Mouse (Mus musculus): ENCODE results near the gene Calhm4. TPM values are rescaled to one million over a fixed set of nuclear protein-coding genes. Genes with fewer than 3 reads are reported as not detected.
"Not testable (repeated sequence)": the region's sequence is repeated elsewhere in the genome, so short reads cannot be mapped to it uniquely, and the experiment has no call there.

Gene Calhm4
- total RNA-seq (2021), result not detected
- not detected in 2 replicates for polyA plus RNA-seq (2012; rRNA removed)
- long read RNA-seq, result 0 reads

DNA sequence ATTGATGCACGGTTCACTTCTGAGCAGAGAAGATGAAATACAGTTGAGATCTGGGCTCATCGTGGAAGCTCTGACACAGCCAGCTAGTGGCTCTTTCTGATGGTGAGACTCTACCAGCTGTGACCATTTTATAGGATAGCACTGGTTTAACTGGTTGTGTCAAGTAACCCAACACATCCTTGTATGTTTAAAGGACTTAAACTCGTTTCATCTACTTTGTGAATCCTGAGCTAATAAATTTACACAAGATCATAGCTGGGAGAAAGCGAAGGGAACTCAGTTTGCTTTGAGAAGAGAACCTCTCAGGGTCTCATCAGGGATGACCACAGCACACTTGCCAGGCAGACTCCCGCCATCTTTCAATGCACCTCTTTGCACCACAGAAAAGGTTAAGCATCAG, at the start of gene Calhm4:
Calhm4 (minus strand) TSS at position 101 of the 400 bp plus-strand sequence.
- no peak for DNase-seq

DNA sequence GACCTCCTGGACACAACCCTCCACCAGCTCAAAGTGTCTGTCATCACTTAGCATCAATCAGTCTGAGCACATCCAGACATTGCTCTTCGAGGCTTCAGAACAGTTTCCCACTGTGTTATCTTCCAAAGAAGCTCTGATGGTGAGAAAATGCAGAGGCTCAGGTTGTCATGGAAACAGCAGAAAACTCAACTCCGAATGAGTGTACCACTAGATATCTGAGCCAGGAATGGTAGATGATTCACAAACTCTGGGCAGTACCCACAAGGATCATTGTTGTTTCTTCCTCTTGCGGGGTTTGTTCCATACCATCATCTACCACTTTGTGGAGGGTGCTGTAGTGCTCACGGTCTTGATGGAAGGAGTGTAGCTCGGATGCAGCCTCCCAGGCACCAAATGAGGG, 47.8 kb upstream of the Calhm4 start:
- DNase-seq, result no peak

DNA sequence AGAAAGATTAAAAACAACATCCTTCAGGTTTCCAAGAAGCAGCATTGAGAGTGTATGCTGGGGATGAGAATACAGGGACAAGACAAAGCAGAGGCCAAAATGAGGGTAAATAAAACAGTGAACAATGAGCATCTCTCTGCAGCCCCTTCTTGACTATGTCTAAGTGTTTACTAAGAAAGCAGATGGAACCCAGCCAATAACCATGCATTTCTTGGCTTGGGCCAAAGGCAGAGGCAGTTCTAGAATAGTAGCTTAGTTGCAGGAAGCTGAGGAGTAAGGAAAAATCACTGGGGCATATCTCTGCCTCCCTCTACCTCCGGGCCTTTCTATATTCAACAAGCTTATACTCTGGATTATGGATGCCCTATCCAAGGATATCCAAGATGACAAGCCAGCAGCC, 46.4 kb upstream of the Calhm4 start:
- no peak for DNase-seq

DNA sequence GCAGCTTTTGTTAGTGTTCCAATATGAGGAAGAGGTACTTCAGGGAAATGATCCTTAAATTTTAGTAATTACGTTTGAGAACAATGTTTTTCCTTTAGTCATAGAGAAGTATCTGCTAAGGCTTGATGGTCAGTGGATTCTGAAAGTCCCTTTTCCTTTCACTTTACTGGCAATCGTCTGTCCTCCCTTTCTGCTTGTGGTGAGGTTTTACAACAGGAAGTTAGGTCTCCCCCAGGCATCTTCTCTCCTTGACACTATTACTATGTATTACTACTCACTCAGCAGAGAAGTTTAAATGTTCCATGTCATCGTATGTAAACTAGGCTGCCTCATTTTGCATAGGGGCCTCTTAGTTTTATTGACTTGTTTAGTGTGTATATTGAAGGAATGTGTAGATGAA, 45.4 kb upstream of the Calhm4 start:
- no peak for DNase-seq

DNA sequence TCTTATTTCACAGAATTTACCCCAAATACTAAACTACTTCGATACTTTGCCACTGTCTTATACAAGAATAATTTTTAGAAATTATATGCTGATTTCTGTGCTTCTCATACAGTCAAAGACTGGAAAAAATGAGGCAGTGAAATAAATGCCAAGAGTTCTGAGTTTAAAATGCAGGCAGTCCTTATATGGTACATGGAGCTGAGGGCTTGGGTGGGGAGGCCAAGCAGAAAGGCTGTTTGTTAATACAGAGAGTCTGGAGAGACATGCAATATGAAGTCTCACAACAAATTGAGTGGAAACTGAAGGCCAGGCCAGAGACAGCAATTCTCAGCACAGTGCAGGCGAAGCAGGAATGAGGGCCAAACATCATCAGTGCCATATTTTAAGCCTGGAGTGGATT, 44.4 kb upstream of the Calhm4 start:
- DNase-seq, result no peak

DNA sequence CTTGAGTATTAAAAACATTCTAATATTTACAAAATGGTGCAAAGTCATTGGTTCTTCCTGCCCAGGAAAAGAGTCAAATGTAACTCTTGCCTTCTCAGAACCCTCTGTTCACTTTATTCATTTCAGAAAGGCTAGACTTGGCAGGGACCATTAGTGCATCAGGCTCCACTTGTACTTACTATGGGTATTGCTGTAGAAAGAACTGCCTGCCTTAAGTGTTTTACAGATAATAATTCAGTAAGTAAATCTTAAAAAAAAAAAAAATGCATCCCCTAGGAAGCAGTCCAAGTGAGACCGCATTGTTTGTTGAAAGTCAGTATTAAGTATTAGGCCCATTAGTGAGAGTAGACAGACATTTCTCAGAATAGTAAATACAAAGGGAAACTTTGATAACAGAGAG, 42.4 kb upstream of the Calhm4 start:
- no peak for DNase-seq

DNA sequence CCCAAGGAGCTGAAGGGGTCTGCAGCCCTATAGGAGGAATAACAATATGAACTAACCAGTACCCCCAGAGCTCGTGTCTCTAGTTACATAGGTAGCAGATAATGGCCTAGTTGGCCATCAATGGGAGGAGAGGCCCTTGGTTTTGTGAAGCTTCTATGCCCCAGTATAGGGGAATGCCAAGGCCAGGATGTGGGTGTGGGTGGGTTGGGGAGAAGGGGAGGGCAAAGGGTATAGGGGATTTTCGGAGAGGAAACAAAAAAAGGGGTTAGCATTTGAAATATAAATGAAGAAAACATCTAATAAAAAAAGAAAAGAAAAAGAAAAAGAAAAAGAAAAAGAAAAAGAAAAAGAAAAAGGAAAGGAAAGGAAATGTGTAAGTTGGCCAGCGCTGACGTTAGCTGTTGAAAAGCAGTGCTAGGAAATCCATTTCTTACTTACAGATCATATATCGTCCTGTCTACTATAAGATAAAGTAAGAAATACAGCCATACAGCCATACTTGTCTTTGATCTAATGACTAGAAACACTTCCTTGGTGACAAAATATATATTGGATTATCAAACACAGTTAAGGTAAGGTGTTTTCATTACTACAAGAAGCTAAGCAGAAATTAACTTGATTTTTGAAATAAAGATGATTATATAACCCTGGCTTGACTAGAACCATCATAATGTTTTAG, 30.6 kb upstream of the Calhm4 start:
- no peak for DNase-seq

DNA sequence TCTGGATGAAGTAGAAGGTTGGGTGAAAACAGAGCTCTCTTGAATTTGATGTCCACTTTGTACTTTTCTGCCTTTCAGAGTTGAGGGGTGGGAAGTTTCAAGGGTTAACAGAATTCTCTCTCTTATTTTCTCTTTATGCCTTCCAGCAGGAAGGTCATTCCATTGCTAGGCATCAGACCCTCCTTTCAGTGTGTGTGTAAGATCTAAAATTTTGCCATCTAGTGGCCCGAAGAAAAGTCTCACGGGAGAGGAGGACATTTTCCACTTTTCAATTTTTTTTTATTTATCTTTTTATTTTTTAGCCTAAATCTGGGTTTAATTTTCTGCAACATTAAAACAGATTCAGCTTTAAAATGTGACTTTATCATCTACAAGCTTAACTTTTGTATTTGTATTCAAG, 27.5 kb upstream of the Calhm4 start:
- DNase-seq, result no peak

DNA sequence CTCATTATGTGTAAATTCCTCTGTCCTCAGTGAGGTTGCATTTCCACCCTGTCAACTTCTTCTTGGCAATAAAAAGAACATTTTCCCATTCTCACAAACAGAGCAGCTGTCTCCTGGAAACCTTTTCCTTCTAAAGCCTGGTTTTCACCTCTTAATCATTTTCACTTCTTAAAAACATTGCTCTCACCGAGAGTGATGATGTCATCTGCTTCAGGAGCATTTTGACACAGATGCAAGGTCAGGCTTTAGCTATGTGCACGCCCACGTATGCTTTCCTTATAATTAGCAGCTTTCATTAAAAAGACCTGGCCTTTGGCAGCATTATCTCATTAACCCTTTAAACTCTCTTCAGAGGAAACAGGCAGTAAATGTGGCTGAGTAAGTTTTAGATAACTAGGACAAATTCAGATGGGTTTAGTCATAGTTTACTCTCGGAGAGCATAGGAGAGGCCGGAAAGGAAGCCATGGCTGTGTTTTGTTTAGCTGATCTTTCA, 26.9 kb upstream of the Calhm4 start:
- DNase-seq, result peak; percentile 7

DNA sequence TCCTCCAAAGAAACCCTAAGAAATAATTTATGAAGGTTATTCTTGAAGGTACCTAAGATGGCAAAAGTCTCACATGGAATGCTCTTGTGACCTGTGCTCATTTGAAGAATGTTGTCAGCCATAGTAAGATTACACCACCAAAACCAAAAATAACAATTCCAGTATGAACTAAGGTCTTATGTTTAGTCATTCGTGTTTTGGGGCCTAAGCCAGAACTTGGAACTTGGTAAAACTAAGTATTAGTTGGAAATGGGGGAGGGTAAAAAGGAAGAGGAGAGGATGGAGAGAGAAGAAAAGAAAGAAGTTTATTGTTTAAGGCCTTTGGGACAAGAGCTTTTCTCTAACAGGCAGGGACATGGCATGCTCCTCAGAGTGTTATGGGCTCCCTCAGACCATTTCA, 25.5 kb upstream of the Calhm4 start:
- no peak for DNase-seq

DNA sequence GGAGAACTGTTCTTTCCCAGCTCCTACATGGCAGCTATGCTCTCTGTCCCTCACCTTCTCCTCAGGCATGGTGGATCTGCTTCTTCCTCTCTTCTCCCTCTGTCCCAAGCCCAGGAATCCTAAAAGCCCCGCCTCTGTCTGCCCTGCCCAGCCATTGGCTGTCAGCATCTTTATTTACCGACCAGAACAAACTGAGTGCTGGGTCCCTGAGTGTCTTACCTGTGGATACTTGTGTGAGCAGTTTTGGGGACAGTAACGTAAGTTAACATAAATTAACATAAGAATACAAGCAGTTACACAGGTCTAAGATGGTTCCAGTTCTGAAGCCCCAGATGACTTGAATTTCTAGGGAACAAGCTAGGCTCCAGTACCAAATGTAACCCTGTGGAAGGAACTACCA, 22.5 kb upstream of the Calhm4 start:
- no peak for DNase-seq

DNA sequence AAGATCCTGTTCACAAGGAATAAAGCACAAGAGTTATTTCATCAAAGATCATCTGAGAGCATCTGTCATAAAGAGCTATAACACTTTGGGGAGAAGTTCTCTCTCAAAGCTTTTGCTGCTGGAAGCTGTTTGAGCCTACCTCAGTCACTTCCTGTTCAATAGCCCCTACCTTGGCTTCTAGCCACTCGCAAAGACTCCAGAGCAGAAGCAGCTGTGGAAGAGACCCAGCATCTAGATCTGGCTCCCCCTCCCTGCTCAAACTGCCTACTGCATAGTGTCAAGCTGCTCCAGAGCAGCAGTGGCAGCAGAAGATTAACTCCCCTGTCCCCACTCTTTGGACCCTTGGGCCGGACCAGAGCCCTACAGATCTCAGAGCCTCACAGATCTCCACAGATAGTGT, 9.9 kb upstream of the Calhm4 start:
- DNase-seq, result no peak

DNA sequence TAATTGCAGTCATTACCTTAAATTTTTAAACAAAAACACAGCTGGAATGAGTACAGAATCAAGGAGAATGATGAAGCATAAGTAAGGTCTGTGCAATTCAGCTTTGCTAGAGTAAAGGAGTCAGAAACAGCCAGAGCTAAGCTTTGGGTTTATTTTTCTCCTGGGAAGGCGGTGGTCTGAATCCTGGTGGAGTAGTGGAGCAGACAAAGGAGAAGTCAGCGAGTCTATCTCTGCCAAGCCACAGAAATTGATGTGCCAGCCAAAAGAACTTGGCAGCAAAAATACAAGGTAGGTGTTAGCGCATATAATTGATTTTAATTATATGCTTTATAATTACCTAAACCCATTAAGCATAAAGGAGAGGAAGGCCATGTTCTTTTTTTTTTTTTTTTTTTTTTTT, 6.7 kb downstream of the Calhm4 start, which contains the start of gene Trappc3l:
Trappc3l (plus strand) TSS at position 197 of the 400 bp plus-strand sequence.
- no peak for DNase-seq

DNA sequence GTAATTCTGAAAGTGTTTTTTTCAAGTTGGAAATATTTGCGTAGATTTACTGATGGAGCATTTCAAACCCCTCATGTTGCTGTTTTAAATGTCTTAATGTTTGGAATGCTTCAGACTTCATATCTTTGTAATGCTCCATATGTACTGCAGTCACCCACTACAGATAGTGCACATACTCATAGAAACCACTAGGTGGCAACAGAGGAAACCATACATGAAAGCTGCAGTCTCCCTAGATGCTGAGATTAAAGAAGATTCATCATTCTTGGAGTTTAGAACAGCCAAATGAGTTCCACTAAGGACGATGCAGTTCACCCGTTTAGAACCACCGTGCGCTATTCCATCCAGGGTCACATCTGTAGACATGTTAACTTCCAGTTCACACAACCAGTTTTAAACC, 7.5 kb downstream of the Calhm4 start:
- DNase-seq, result no peak

DNA sequence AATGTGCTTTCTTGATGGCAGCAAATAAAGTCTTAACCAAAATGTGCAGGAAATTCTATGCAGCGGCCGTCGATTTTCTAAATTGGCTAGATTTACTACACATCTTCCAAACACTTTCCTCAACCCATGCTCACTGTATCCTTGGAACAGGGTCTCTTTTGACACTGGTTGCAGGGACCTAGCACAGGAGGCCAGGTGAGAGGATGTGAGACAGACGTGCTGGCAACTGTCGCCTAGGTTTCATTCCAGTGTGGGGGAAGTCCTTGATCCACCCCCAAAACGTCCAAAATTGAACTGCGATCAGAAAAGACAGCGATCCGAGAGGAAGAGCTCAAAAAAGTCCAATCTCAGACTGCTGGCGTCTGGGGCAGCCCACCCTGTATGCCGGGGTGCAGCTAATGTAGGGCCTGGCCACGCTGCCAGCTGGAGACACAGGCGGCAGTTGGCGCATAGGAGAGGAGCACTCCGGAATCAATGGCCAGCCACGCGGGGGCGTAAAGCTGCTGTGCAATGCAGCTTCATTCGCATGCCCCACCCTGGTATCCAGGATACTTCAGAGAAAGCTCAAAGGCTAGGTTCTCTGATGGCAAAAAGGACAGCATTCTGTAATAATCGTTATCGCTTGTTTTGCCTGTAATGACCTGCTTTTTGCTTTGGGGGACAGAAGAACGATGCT, 10.3 kb downstream of the Calhm4 start:
- DNase-seq, result peak; percentile 80

DNA sequence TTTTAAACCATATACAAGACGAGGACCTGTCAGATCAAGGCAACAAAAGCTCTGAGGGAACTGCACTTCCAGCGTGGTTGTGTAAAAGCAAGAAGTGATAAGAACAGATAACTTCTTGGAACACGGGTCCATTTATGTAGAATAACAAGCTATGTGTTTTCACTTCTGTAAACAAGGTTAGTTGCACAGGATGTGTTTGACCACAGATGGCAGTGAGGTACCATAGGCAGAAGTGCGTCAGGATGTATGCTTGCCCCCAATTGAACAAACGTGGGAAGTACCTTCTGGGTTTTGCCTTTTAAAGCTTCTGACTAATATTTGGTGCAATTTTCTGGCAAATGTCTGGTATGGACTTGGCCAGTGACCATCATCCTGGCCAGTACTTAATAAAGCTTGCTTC, 13.8 kb downstream of the Calhm4 start:
- no peak for DNase-seq

DNA sequence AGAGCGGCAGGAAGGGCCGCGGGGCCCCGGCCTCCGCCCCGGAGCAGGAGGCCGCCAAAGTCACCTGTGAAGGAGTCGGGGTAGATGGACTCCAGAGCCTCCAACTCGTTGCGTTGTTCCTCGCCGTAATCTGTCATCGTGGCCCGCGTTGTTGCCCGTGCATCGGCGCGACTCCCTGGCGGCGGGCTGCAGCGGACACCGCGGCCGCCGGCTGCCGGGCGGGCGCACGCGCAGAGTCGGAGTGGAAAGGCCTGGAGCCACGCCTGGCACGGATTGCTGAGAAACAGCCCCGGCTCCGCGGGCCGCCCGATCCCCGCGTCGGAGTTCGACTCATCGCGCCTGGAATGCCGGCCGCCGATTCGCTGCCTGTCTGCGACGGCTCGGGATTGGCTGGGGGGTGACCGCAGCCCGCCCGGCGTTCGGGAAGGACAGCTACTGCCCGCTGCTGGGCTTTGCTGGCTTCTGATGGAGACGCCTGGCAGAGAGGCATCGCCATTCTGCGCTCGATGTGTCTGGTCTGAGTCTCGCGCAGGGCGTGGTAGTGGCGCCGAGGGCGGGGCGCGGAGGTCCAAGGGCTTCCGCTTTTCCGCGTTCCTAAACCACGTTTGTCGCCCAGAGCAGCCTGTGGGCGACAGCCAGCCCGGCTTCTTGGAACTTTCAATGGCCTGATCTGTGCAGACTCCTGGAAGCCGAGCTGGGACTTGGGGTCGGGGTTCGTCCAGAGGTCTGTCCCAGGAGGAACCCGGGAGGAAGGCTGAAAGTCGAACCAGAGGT, 24.6 kb downstream of the Calhm4 start, which contains the start of gene Rwdd1:
Rwdd1 (minus strand) TSS at position 323 of the 774 bp plus-strand sequence.
- DNase-seq, result peak; percentile 99

DNA sequence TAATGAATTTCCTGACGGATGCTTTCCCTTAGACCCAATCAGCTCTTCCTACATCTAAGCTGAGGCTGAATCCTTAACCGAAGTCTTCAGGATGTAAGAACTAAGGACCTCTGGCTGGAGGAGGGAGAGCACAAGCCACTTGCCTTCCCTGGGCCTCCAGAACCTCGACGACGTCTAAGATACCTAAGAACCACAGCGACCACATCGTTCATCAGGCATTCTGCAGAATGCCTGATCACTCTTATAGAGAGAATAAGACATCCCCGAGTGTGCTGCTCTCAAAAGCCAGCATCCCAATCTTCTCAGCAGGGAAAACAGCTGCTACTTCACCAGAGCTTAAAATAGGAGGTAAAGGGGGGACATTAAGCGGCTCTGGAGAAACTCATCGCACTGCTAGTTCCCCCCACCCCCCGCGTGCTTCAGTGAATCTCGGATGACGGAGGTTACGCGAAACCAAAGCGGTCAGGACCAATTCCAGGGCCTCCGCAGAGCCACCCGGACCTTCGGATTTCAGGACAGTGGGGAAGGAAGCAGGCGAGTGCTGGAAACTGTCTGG, 25.3 kb downstream of the Calhm4 start:
- DNase-seq, result no peak

DNA sequence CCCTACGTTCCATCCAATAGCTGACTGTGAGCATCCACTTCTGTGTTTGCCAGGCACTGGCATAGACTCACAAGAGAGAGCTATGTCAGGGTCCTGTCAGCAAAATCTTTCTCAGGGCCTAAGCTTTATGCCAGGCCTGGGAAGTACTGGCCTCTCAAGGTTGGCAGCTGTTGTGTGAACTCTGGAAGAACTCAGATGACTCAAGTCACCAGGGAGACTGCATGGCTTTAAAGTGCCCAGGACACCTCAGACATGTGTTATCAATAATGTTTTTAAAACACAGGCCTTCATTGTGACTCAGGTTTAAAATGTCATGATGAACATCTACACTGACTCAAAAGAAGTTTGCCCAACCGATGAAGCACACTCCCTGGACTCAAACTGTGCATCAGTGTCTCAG, 30.9 kb downstream of the Calhm4 start:
- peak; percentile 72 for DNase-seq

DNA sequence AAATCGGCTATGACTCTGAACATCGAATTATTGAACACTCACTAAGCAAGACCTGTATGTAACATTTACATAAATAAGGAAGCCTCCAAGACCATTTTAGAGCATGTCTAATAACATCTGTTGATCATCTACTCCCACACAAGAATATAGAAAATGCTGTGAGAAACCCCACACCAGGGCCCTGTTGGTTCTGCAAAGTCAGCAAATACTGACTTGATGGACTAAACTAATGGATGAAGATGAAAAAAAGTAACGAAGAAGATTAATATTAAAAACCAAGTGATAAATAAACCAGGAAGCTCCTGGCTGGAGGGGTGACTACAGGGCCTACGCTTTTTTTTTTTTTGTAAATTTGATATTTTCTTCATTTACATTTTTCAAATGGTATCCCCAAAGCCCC, 31.5 kb downstream of the Calhm4 start:
- no peak for DNase-seq

DNA sequence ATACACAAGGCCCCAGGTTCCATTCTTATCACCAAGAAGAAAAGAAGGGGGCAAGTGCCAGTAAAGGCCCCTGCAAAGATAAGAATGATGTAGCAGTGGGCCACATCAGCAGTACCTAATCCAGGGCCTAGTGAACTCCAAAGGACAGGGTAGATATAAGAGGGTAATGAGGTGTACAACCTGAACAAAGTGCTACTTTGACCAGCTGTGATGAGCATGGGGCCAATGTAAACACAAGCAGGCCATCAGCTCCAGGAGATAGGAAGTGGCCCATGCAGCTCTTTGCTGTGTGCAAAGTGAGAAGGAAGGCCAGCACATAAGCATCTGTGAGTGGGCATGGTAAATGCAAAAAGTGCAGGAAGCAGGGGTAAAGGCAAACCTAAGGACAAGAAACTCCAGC, 45.7 kb downstream of the Calhm4 start:
- no peak for DNase-seq

DNA sequence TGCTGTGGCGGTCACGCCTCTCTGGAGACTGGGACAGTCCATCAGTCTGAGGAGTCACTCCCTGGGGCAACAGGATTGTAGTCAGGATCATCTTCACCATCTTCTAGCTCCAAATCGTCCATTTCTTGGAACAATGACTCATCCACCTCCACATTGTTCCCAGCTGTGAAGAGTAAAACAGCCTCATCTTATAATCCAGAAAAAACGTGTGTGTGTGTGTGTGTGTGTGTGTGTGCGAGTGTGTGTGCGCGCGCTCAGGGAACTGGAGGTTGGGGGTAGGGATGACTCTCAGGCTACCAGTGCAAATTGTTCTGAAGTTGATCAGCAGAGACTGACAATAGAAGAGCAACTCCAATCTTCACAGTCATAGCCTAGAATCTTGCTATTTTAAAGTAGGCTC, 47.4 kb downstream of the Calhm4 start:
- DNase-seq, result not testable (repeated sequence)

Measured in adrenal gland, adult 2 months (tissue).